12 mouse cellular contexts compared by ENCODE assay signal in the genomic region with DNA sequence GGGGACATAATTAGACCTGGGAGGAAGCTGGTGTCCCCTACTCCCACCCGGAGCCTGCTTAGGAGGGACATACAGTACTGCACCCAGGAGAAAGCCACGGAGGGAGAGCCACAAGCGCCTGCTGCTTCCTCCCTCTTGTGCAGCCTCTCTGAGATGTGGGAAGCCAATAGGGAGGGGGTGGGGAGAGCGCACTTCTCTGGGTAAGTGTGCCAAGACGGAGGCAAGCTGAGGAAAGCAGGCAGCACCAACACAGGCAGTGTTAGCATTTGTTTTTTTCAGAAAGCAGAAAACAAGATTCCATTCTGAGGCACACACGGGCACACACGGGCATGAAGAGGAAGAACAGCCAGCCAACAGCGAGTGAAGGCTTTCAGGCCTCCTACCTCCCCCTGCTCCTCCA.
A peak's percentile ranks its signal among the peaks of the same experiment; 100 is the strongest.
DNase-seq lines count a peak whose midpoint lies in the region; ATAC-seq lines count a peak whose summit lies in the region.
"Had no signal": no experiment of that assay in that cellular context is flagged by ENCODE, and none has a peak within 500 bp of the region (broad histone marks: within the 10 kb centered on the region; RNA-seq: fewer than 3 reads in every experiment).

No protein-coding gene starts in this region.

- H3K9ac ChIP-seq in midbrain, embryonic 13.5 days (replicated peaks): no peak overlapping the region; the same call in 1 of the 2 replicates
- H3K9ac ChIP-seq in midbrain, embryonic 11.5 days (ENCODE audit: low read length): no peak overlapping the region
- no peak overlapping the region for H3K9ac ChIP-seq in hindbrain, embryonic 12.5 days
- no peak overlapping the region for H3K9ac ChIP-seq in neural tube, embryonic 15.5 days (replicated peaks)
- H3K9ac ChIP-seq: liver, postnatal 0 days; midbrain, embryonic 12.5 days had no signal

- DNase-seq in cerebellum, postnatal 10 days: peak; percentile 57 to 65
- no peak for DNase-seq in cerebellum, adult 9-11 months
- no peak for DNase-seq in midbrain, embryonic 11.5 days (ENCODE audit: low spot score, missing footprints)
- no peak for DNase-seq in kidney, postnatal 10 days
- no peak for DNase-seq in heart, postnatal 25 days (ENCODE audit: low spot score)
- DNase-seq: heart, postnatal 36 days; kidney, postnatal 14 days; liver, postnatal 0 days had no signal

- H3K27ac ChIP-seq in midbrain, embryonic 13.5 days: peak overlapping the region; percentile 56
- no peak overlapping the region for H3K27ac ChIP-seq in midbrain, embryonic 11.5 days (ENCODE audit: low read depth, low read length)
- H3K27ac ChIP-seq in hindbrain, embryonic 12.5 days: peak overlapping the region; percentile 12; the same call in 1 of the 2 replicates
- peak overlapping the region; percentile 0 for H3K27ac ChIP-seq in neural tube, embryonic 15.5 days (replicated peaks)

- no peaks in the 10 kb centered on the region for H3K9me3 ChIP-seq in midbrain, embryonic 13.5 days
- no peaks in the 10 kb centered on the region for H3K9me3 ChIP-seq in midbrain, embryonic 11.5 days (ENCODE audit: control insufficient read depth, low read length)
- H3K9me3 ChIP-seq in hindbrain, embryonic 12.5 days (replicated peaks): no peaks in the 10 kb centered on the region
- H3K9me3 ChIP-seq in neural tube, embryonic 15.5 days (replicated peaks): no peaks in the 10 kb centered on the region
- H3K9me3 ChIP-seq: midbrain, embryonic 12.5 days had no signal

- no peak overlapping the region for H3K4me2 ChIP-seq in midbrain, embryonic 13.5 days (replicated peaks)
- H3K4me2 ChIP-seq in midbrain, embryonic 11.5 days: no peak overlapping the region
- no peak overlapping the region for H3K4me2 ChIP-seq in hindbrain, embryonic 12.5 days (replicated peaks)
- no peak overlapping the region for H3K4me2 ChIP-seq in neural tube, embryonic 15.5 days
- H3K4me2 ChIP-seq: midbrain, embryonic 12.5 days had no signal

- H3K4me1 ChIP-seq in midbrain, embryonic 13.5 days (replicated peaks): peaks cover 42% of the 10 kb centered on the region
- H3K4me1 ChIP-seq in midbrain, embryonic 11.5 days (ENCODE audit: control insufficient read depth, insufficient read depth, low read length): peaks cover 9% of the 10 kb centered on the region
- peaks cover 39% of the 10 kb centered on the region for H3K4me1 ChIP-seq in hindbrain, embryonic 12.5 days
- peaks cover 51% of the 10 kb centered on the region for H3K4me1 ChIP-seq in neural tube, embryonic 15.5 days

- 53% methylated on average over 8 of the region's 8 CpGs for WGBS in midbrain, embryonic 13.5 days
- WGBS in midbrain, embryonic 11.5 days: 68% methylated on average over 8 of the region's 8 CpGs
- 71% methylated on average over 8 of the region's 8 CpGs for WGBS in hindbrain, embryonic 12.5 days
- WGBS in neural tube, embryonic 15.5 days: 41% methylated on average over 8 of the region's 8 CpGs

- intact Hi-C loops in heart, postnatal 25 days (cut with DNase I): no loop called here

- 0 out of 2 replicates have a peak, but pooled peaks have one; percentile 24 for ATAC-seq in midbrain, embryonic 13.5 days
- ATAC-seq in midbrain, embryonic 11.5 days (ENCODE audit: low FRiP score): no peak
- ATAC-seq in hindbrain, embryonic 12.5 days (ENCODE audit: low FRiP score): no peak
- no peak for ATAC-seq in neural tube, embryonic 15.5 days (ENCODE audit: low FRiP score)
- ATAC-seq: liver, postnatal 0 days had no signal

- no peak overlapping the region for H3K4me3 ChIP-seq in midbrain, embryonic 13.5 days (replicated peaks)
- H3K4me3 ChIP-seq in midbrain, embryonic 11.5 days (ENCODE audit: low read depth, low read length): no peak overlapping the region
- H3K4me3 ChIP-seq in hindbrain, embryonic 12.5 days: no peak overlapping the region
- H3K4me3 ChIP-seq in neural tube, embryonic 15.5 days (replicated peaks): no peak overlapping the region
- H3K4me3 ChIP-seq: midbrain, embryonic 12.5 days had no signal

- no peaks in the 10 kb centered on the region for H3K36me3 ChIP-seq in midbrain, embryonic 13.5 days
- no peaks in the 10 kb centered on the region for H3K36me3 ChIP-seq in midbrain, embryonic 11.5 days (ENCODE audit: control insufficient read depth, insufficient read depth, low read length)
- no peaks in the 10 kb centered on the region for H3K36me3 ChIP-seq in hindbrain, embryonic 12.5 days
- no peaks in the 10 kb centered on the region for H3K36me3 ChIP-seq in neural tube, embryonic 15.5 days
- H3K36me3 ChIP-seq: midbrain, embryonic 12.5 days had no signal

- H3K27me3 ChIP-seq in midbrain, embryonic 13.5 days: no peaks in the 10 kb centered on the region
- no peaks in the 10 kb centered on the region for H3K27me3 ChIP-seq in midbrain, embryonic 11.5 days (ENCODE audit: control insufficient read depth, insufficient read depth, low read length)
- 0 out of 2 replicates have a peak, but pooled peaks cover 4% of the 10 kb centered on the region for H3K27me3 ChIP-seq in hindbrain, embryonic 12.5 days
- H3K27me3 ChIP-seq in neural tube, embryonic 15.5 days (replicated peaks): no peaks in the 10 kb centered on the region
- H3K27me3 ChIP-seq: midbrain, embryonic 12.5 days had no signal

Comparison
In these comparisons a context has a peak if more than half of its experiments do, and no peak if none do; other contexts are left out.
1. DNase-seq: peak in cerebellum, postnatal 10 days (2 of 2); none in cerebellum, adult 9-11 months (single experiment), midbrain, embryonic 11.5 days (single experiment), kidney, postnatal 10 days (single experiment) and heart, postnatal 25 days (single experiment).